Mouse (Mus musculus) adrenal gland, postnatal 14 days (tissue): Measurements from ENCODE around the gene Coq8b. TPM values are rescaled to one million over a fixed set of nuclear protein-coding genes. Genes with fewer than 3 reads are reported as not detected.

ENCODE experiments used
- DNase-seq: peaks from one replicate; pipeline ENCODE4 v3.0.0; 2021; ENCODE audit warnings: mixed read lengths
- long read RNA-seq, 2 experiments: library from polyadenylated mRNA; stranded (forward); transcript quantifications; one replicate each; pipeline ENCODE4 v2.0.0; 2021
- total RNA-seq: library from RNA; stranded (reverse); gene quantifications from 2 replicates; pipeline ENCODE4 v1.2.3, GENCODE M21; 2021

Coq8b gene
- 44.2 and 44.8 TPM in 2 replicates for total RNA-seq
- long read RNA-seq, experiment 1, transcript Coq8b-201 (15 exons, 2,181 nt) = major isoform, 127 of 154 reads
- long read RNA-seq, experiment 1, partial matches to known transcripts = 10 of 154 reads
- long read RNA-seq, experiment 1, other reads (novel, unspliced or antisense) = 17 of 154 reads
- long read RNA-seq, experiment 2, transcript Coq8b-201 (15 exons, 2,181 nt) = major isoform, 74 of 95 reads
- long read RNA-seq, experiment 2, partial matches to known transcripts = 14 of 95 reads
- long read RNA-seq, experiment 2, other reads (novel, unspliced or antisense) = 6 of 95 reads

GRCm38 (mm10) chr7:27232781-27233281 is at the start of gene Coq8b:
TSS of gene Coq8b (plus strand) at chr7:27233023.
- DNase-seq = peak; percentile 97

GRCm38 (mm10) chr7:27184964-27185363 is 47.9 kb upstream of the Coq8b start:
- DNase-seq = peak; percentile 45

GRCm38 (mm10) chr7:27185986-27186385 is 46.8 kb upstream of the Coq8b start:
- DNase-seq = no peak

- peak; percentile 36 for DNase-seq
These were observed 43.4 kb upstream of the Coq8b start for GRCm38 (mm10) chr7:27189271-27189931.

- no peak for DNase-seq
These were observed 40.4 kb upstream of the Coq8b start for GRCm38 (mm10) chr7:27192434-27192833.

GRCm38 (mm10) chr7:27193731-27194130 is 39.1 kb upstream of the Coq8b start:
- no peak for DNase-seq

- DNase-seq = peak; percentile 98
These were observed 36.9 kb upstream of the Coq8b start, which contains the start of the genes BC024978 and Snrpa for GRCm38 (mm10) chr7:27195681-27196611. TSS of gene BC024978 (plus strand) at chr7:27195781. TSS of gene Snrpa (minus strand) at chr7:27196271.

GRCm38 (mm10) chr7:27197136-27197535 is 35.7 kb upstream of the Coq8b start:
- no peak for DNase-seq

GRCm38 (mm10) chr7:27197634-27198033 is 35.2 kb upstream of the Coq8b start:
- peak; percentile 34 for DNase-seq

- DNase-seq = no peak
These were observed 34.5 kb upstream of the Coq8b start for GRCm38 (mm10) chr7:27198355-27198754.

- DNase-seq = no peak
These were observed 34.0 kb upstream of the Coq8b start for GRCm38 (mm10) chr7:27198779-27199178.

- no peak for DNase-seq
These were observed 28.9 kb upstream of the Coq8b start for GRCm38 (mm10) chr7:27203730-27204449.

GRCm38 (mm10) chr7:27212626-27213025 is 20.2 kb upstream of the Coq8b start:
- no peak for DNase-seq

- DNase-seq = peak; percentile 29
These were observed 14.2 kb upstream of the Coq8b start for GRCm38 (mm10) chr7:27218586-27218985.

GRCm38 (mm10) chr7:27219937-27220336 is 12.9 kb upstream of the Coq8b start:
- DNase-seq = no peak

GRCm38 (mm10) chr7:27221939-27222338 is 10.9 kb upstream of the Coq8b start:
- DNase-seq = no peak

- no peak for DNase-seq
These were observed 10.3 kb upstream of the Coq8b start for GRCm38 (mm10) chr7:27222538-27222937.

GRCm38 (mm10) chr7:27224877-27225575 is 7.8 kb upstream of the Coq8b start:
- DNase-seq = peak; percentile 83

- DNase-seq = no peak
These were observed 5.5 kb upstream of the Coq8b start for GRCm38 (mm10) chr7:27227276-27227675.

GRCm38 (mm10) chr7:27227676-27228075 is 5.1 kb upstream of the Coq8b start:
- peak; percentile 51 for DNase-seq

- peak; percentile 96 for DNase-seq
These were observed 4.5 kb upstream of the Coq8b start, which contains the start of gene Itpkc for GRCm38 (mm10) chr7:27228281-27228821. TSS of gene Itpkc (minus strand) at chr7:27228661.
